Mouse (Mus musculus): ENCODE measurements around the gene Clpb.

GRCm38 (mm10) chr7:101683976-101684630 lies 20.7 kb downstream of the Clpb start:
- TF ChIP-seq CTCF (IDR thresholded peaks at IDR 0.05; ENCODE audit: low read depth) (no peak), EP300 (optimal IDR thresholded peaks at IDR 0.05) (no peak)

Data from stomach, postnatal 0 days (tissue).